In the genomic region with DNA sequence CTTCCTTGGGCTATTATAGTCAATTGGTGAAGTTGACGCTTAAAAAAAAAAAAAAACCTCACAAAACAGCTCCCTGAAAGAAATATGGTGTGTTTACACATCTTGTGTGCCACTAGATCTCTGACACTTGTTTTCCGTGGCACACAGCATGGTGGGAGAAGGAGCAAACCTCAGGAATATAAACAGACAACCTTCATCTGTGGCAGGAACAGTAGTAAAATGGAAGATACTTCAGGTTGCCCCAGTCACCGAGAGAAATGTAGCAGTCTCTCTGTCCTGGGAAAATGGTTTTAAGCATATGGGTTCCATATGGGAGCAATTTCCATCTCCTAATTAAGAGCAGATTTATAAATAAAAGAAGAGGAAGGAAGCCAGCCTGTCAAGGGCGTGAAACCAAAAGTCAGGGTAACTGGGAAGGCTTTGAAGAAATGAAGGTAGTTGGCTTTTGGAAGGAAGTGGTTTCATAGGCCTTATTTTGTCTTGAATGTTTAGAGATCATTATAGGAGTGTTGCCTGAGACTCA, we compare ENCODE assay signal across 22 mouse cellular contexts. TPM values are rescaled to one million over a fixed set of nuclear protein-coding genes. Genes with fewer than 3 reads are reported as not detected.
DNase-seq lines count a peak whose midpoint lies in the region; ATAC-seq and TF ChIP-seq lines count a peak whose summit lies in the region.
"Had no signal": no experiment of that assay in that cellular context is flagged by ENCODE, and none has a peak within 500 bp of the region (broad histone marks: within the 10 kb centered on the region; RNA-seq: fewer than 3 reads in every experiment).

No protein-coding gene starts in this region.

- intact Hi-C loops in left cerebral cortex, postnatal 4 days (cut with DNase I), result no loop called here

- TF ChIP-seq CTCF in hindbrain, postnatal 0 days (IDR thresholded peaks at IDR 0.05; ENCODE audit: low read depth), result no peak

- H3K4me1 ChIP-seq in hindbrain, embryonic 11.5 days (replicated peaks; ENCODE audit: control insufficient read depth, insufficient read depth, low read length), result no peaks in the 10 kb centered on the region
- H3K4me1 ChIP-seq in hindbrain, postnatal 0 days (ENCODE audit: insufficient read depth, low read length), result no peaks in the 10 kb centered on the region
- H3K4me1 ChIP-seq in liver, embryonic 11.5 days (replicated peaks; ENCODE audit: control insufficient read depth, insufficient read depth, low read length), result no peaks in the 10 kb centered on the region
- H3K4me1 ChIP-seq: midbrain, embryonic 13.5 days had no signal

- WGBS in hindbrain, embryonic 11.5 days, result 65% methylated on average over 4 of the region's 4 CpGs
- 72% methylated on average over 4 of the region's 4 CpGs for WGBS in hindbrain, postnatal 0 days
- WGBS in liver, embryonic 11.5 days, result 70% methylated on average over 4 of the region's 4 CpGs

- no peaks in the 10 kb centered on the region for H3K36me3 ChIP-seq in hindbrain, embryonic 11.5 days (ENCODE audit: control insufficient read depth, insufficient read depth, low read length)
- no peaks in the 10 kb centered on the region for H3K36me3 ChIP-seq in hindbrain, postnatal 0 days (ENCODE audit: insufficient read depth, low read length)
- H3K36me3 ChIP-seq in liver, embryonic 11.5 days (ENCODE audit: control insufficient read depth, insufficient read depth, low read length), result no peaks in the 10 kb centered on the region
- H3K36me3 ChIP-seq: embryonic facial prominence, embryonic 13.5 days; midbrain, embryonic 13.5 days had no signal

- no peak overlapping the region for H3K9ac ChIP-seq in hindbrain, embryonic 11.5 days (ENCODE audit: low read depth, low read length)
- no peak overlapping the region for H3K9ac ChIP-seq in hindbrain, postnatal 0 days (replicated peaks; ENCODE audit: low read length)
- no peak overlapping the region for H3K9ac ChIP-seq in liver, embryonic 11.5 days (ENCODE audit: low read depth, low read length)
- H3K9ac ChIP-seq: embryonic facial prominence, embryonic 13.5 days; liver, embryonic 14.5 days; midbrain, embryonic 13.5 days had no signal

- no peak for ATAC-seq in hindbrain, embryonic 11.5 days (ENCODE audit: low FRiP score)
- no peak for ATAC-seq in hindbrain, postnatal 0 days
- no peak for ATAC-seq in liver, embryonic 11.5 days (replicated peaks; ENCODE audit: low FRiP score)
- ATAC-seq: midbrain, embryonic 13.5 days had no signal

- DNase-seq in hindbrain, embryonic 11.5 days (ENCODE audit: low spot score), result peak; percentile 1
- DNase-seq in hindbrain, postnatal 0 days (ENCODE audit: low spot score), result no peak
- peak; percentile 13 for DNase-seq in embryo, embryonic 10 days (ENCODE audit: low spot score)
- peak; percentile 72 for DNase-seq in forelimb bud, embryonic 11.5 days (ENCODE audit: low read depth, low spot score)
- peak; percentile 43 for DNase-seq in mesoderm, embryonic 11.5 days (ENCODE audit: low read depth, low spot score)
- DNase-seq in left cerebral cortex, postnatal 4 days, result no peak
- no peak for DNase-seq in cerebellum, adult 8-10 months
- no peak for DNase-seq in liver, embryonic 11.5 days (ENCODE audit: low spot score)
- DNase-seq: adrenal gland, postnatal 25 days; B cell, adult 2 months; cerebellum, adult 9-10 months; gastrocnemius, adult 2 months; heart, adult 11 months; kidney, adult 9 months; kidney, postnatal 4 days; lung, postnatal 4 days; right cerebral cortex, adult 18-20 months had no signal

- no peaks in the 10 kb centered on the region for H3K9me3 ChIP-seq in hindbrain, embryonic 11.5 days (ENCODE audit: control insufficient read depth, low read length)
- H3K9me3 ChIP-seq in hindbrain, postnatal 0 days (ENCODE audit: low read length), result no peaks in the 10 kb centered on the region
- H3K9me3 ChIP-seq in liver, embryonic 11.5 days (ENCODE audit: control insufficient read depth, low read length), result no peaks in the 10 kb centered on the region
- H3K9me3 ChIP-seq: embryonic facial prominence, embryonic 13.5 days; midbrain, embryonic 13.5 days had no signal

- no peak overlapping the region for H3K4me2 ChIP-seq in hindbrain, embryonic 11.5 days (replicated peaks; ENCODE audit: low read depth, low read length)
- no peak overlapping the region for H3K4me2 ChIP-seq in hindbrain, postnatal 0 days (ENCODE audit: low read depth, low read length)
- no peak overlapping the region for H3K4me2 ChIP-seq in liver, embryonic 11.5 days
- H3K4me2 ChIP-seq: embryonic facial prominence, embryonic 13.5 days; midbrain, embryonic 13.5 days had no signal

- no peaks in the 10 kb centered on the region for H3K27me3 ChIP-seq in hindbrain, embryonic 11.5 days (ENCODE audit: control insufficient read depth, insufficient read depth, low read length)
- H3K27me3 ChIP-seq in hindbrain, postnatal 0 days (ENCODE audit: insufficient read depth, low read length), result no peaks in the 10 kb centered on the region
- H3K27me3 ChIP-seq in liver, embryonic 11.5 days (replicated peaks; ENCODE audit: control insufficient read depth, insufficient read depth, low read length), result no peaks in the 10 kb centered on the region; the same call in 1 of the 2 replicates

- no peak overlapping the region for H3K27ac ChIP-seq in hindbrain, embryonic 11.5 days (ENCODE audit: low read depth, low read length)
- no peak overlapping the region for H3K27ac ChIP-seq in hindbrain, postnatal 0 days
- H3K27ac ChIP-seq in liver, embryonic 11.5 days (ENCODE audit: low read depth, low read length), result no peak overlapping the region
- H3K27ac ChIP-seq: embryonic facial prominence, embryonic 13.5 days; gastrocnemius, adult 2 months; liver, embryonic 14.5 days; midbrain, embryonic 13.5 days had no signal

- H3K4me3 ChIP-seq in hindbrain, embryonic 11.5 days (ENCODE audit: low read depth, low read length), result no peak overlapping the region
- no peak overlapping the region for H3K4me3 ChIP-seq in hindbrain, postnatal 0 days (ENCODE audit: low read length)
- no peak overlapping the region for H3K4me3 ChIP-seq in liver, embryonic 11.5 days (ENCODE audit: low read depth, low read length)
- H3K4me3 ChIP-seq: embryonic facial prominence, embryonic 13.5 days; gastrocnemius, adult 2 months; midbrain, embryonic 13.5 days; myocyte had no signal

RNA-seq across cellular contexts. Expression of a gene that starts 49.7 kb away (rescaled TPM):
- 1.1 and 1.6 TPM in 2 replicates for polyA plus RNA-seq in hindbrain, embryonic 11.5 days (2014; fragmentation: Nextera tagmentation; extraction: Ambion mirVana)
- total RNA-seq in hindbrain, postnatal 0 days (2014; rRNA removed), result not detected in 2 replicates
- 0.29 and 0.33 TPM in 2 replicates for polyA plus RNA-seq in hindbrain, postnatal 0 days (2015; fragmentation: Nextera tagmentation; extraction: Ambion mirVana)
- total RNA-seq in left cerebral cortex, postnatal 4 days (2021), result 1 to 10 TPM; 3.5 to 4.2 TPM
- polyA plus RNA-seq in liver, embryonic 11.5 days (2014; fragmentation: Nextera tagmentation; extraction: Ambion mirVana), result 0.99 and 1.1 TPM in 2 replicates
- total RNA-seq: hematopoietic stem cell, adult 5-6 weeks had no signal

RNA-seq across cellular contexts. Expression of a gene that starts 54.3 kb away (rescaled TPM):
- 6.9 and 7.2 TPM in 2 replicates for polyA plus RNA-seq in hindbrain, embryonic 11.5 days (2014; fragmentation: Nextera tagmentation; extraction: Ambion mirVana)
- 0.65 and 0.94 TPM in 2 replicates for total RNA-seq in hindbrain, postnatal 0 days (2014; rRNA removed)
- 7.8 and 8.4 TPM in 2 replicates for polyA plus RNA-seq in hindbrain, postnatal 0 days (2015; fragmentation: Nextera tagmentation; extraction: Ambion mirVana)
- total RNA-seq in left cerebral cortex, postnatal 4 days (2021), result 1 to 10 TPM; 2.5 to 2.8 TPM
- 11.0 and 11.5 TPM in 2 replicates for polyA plus RNA-seq in liver, embryonic 11.5 days (2014; fragmentation: Nextera tagmentation; extraction: Ambion mirVana)

Comparison
In these comparisons a context has a peak if more than half of its experiments do, and no peak if none do; other contexts are left out.
1. DNase-seq: peak in hindbrain, embryonic 11.5 days (single experiment), embryo, embryonic 10 days (single experiment), forelimb bud, embryonic 11.5 days (single experiment) and mesoderm, embryonic 11.5 days (single experiment); none in hindbrain, postnatal 0 days (single experiment), left cerebral cortex, postnatal 4 days (single experiment), cerebellum, adult 8-10 months (single experiment) and liver, embryonic 11.5 days (single experiment).